Comparison of ENCODE assay signal across 23 mouse cellular contexts in genomic region chr2:20597193-20597592, GRCm38 (mm10).
DNase-seq lines count a peak whose midpoint lies in the region; ATAC-seq and TF ChIP-seq lines count a peak whose summit lies in the region.
"Had no signal": no experiment of that assay in that cellular context is flagged by ENCODE, and none has a peak within 500 bp of the region (broad histone marks: within the 10 kb centered on the region; RNA-seq: fewer than 3 reads in every experiment).

No protein-coding gene starts in this region.

- no peak for TF ChIP-seq EP300 in stomach, postnatal 0 days (optimal IDR thresholded peaks at IDR 0.05)

- no peak overlapping the region for H3K4me2 ChIP-seq in lung, embryonic 14.5 days
- no peak overlapping the region for H3K4me2 ChIP-seq in intestine, embryonic 15.5 days (replicated peaks)
- H3K4me2 ChIP-seq in stomach, postnatal 0 days (replicated peaks; ENCODE audit: low read depth): no peak overlapping the region
- H3K4me2 ChIP-seq: forebrain, embryonic 13.5 days; heart, embryonic 15.5 days; hindbrain, embryonic 14.5 days; limb, embryonic 15.5 days; midbrain, embryonic 11.5 days; neural tube, embryonic 15.5 days had no signal

- peak; percentile 17 for DNase-seq in lung, embryonic 14.5 days
- DNase-seq in lung, postnatal 4 days: no peak
- peak; percentile 32 for DNase-seq in Muller cell, postnatal 12 days (ENCODE audit: inconsistent ontology term)
- DNase-seq in stomach, postnatal 0 days (ENCODE audit: low spot score): peak; percentile 27
- DNase-seq in left cerebral cortex, adult 9 months (ENCODE audit: low spot score in 2 of 2): no peak
- no peak for DNase-seq in gastrocnemius, postnatal 25 days
- DNase-seq: cerebellum, adult 11 months; cerebellum, adult 9-11 months; gastrocnemius, postnatal 14 days; heart, postnatal 4 days; layer of hippocampus, adult 9-11 months; left cerebral cortex, postnatal 4 days; thymus, postnatal 25 days had no signal

- H3K27ac ChIP-seq in lung, embryonic 14.5 days (ENCODE audit: low read depth): no peak overlapping the region
- peak overlapping the region; percentile 28; the same call in 1 of the 2 replicates for H3K27ac ChIP-seq in intestine, embryonic 15.5 days
- peak overlapping the region; percentile 19 for H3K27ac ChIP-seq in stomach, postnatal 0 days (replicated peaks)
- H3K27ac ChIP-seq: embryonic facial prominence, embryonic 10.5 days; forebrain, embryonic 13.5 days; heart, embryonic 15.5 days; hindbrain, embryonic 14.5 days; limb, embryonic 15.5 days; liver, embryonic 14.5 days; neural tube, embryonic 15.5 days had no signal

- H3K9me3 ChIP-seq in lung, embryonic 14.5 days (ENCODE audit: low read depth, low read length): no peaks in the 10 kb centered on the region
- H3K9me3 ChIP-seq in intestine, embryonic 15.5 days: no peaks in the 10 kb centered on the region
- no peaks in the 10 kb centered on the region for H3K9me3 ChIP-seq in stomach, postnatal 0 days (ENCODE audit: control insufficient read depth, low read length)
- H3K9me3 ChIP-seq: embryonic facial prominence, embryonic 10.5 days; forebrain, embryonic 13.5 days; heart, embryonic 15.5 days; limb, embryonic 15.5 days; neural tube, embryonic 15.5 days had no signal

- WGBS in lung, embryonic 14.5 days: 43% methylated on average over 2 of the region's 2 CpGs
- WGBS in intestine, embryonic 15.5 days: 39% methylated on average over 2 of the region's 2 CpGs
- WGBS in stomach, postnatal 0 days: 30% methylated on average over 2 of the region's 2 CpGs

- H3K9ac ChIP-seq in lung, embryonic 14.5 days: no peak overlapping the region
- no peak overlapping the region for H3K9ac ChIP-seq in intestine, embryonic 15.5 days
- no peak overlapping the region for H3K9ac ChIP-seq in stomach, postnatal 0 days (ENCODE audit: low read length)
- H3K9ac ChIP-seq: forebrain, embryonic 13.5 days; heart, embryonic 15.5 days; hindbrain, embryonic 14.5 days; limb, embryonic 15.5 days; liver, embryonic 14.5 days; neural tube, embryonic 15.5 days had no signal

- no peak overlapping the region for H3K4me3 ChIP-seq in lung, embryonic 14.5 days (ENCODE audit: low read depth, low read length)
- no peak overlapping the region for H3K4me3 ChIP-seq in intestine, embryonic 15.5 days (replicated peaks)
- H3K4me3 ChIP-seq in stomach, postnatal 0 days (ENCODE audit: low read depth, low read length): no peak overlapping the region
- H3K4me3 ChIP-seq: embryonic facial prominence, embryonic 10.5 days; forebrain, embryonic 13.5 days; heart, embryonic 15.5 days; limb, embryonic 15.5 days; neural tube, embryonic 15.5 days had no signal

- no peaks in the 10 kb centered on the region for H3K36me3 ChIP-seq in lung, embryonic 14.5 days (ENCODE audit: insufficient read depth)
- no peaks in the 10 kb centered on the region for H3K36me3 ChIP-seq in intestine, embryonic 15.5 days
- H3K36me3 ChIP-seq in stomach, postnatal 0 days (ENCODE audit: control insufficient read depth, insufficient read depth, low read length): no peaks in the 10 kb centered on the region
- H3K36me3 ChIP-seq: embryonic facial prominence, embryonic 10.5 days; heart, embryonic 15.5 days; limb, embryonic 15.5 days; neural tube, embryonic 15.5 days had no signal

- no peaks in the 10 kb centered on the region for H3K27me3 ChIP-seq in lung, embryonic 14.5 days (ENCODE audit: insufficient read depth, low read length)
- H3K27me3 ChIP-seq in intestine, embryonic 15.5 days (replicated peaks): no peaks in the 10 kb centered on the region
- no peaks in the 10 kb centered on the region for H3K27me3 ChIP-seq in stomach, postnatal 0 days (ENCODE audit: control insufficient read depth, insufficient read depth, low read length)
- H3K27me3 ChIP-seq: forebrain, embryonic 13.5 days; heart, embryonic 15.5 days; limb, embryonic 15.5 days; neural tube, embryonic 15.5 days had no signal

- TF ChIP-seq CTCF in lung, embryonic 14.5 days (IDR thresholded peaks at IDR 0.05; ENCODE audit: low read depth): no peak
- TF ChIP-seq CTCF in stomach, postnatal 0 days (IDR thresholded peaks at IDR 0.05; ENCODE audit: low read depth): no peak

- H3K4me1 ChIP-seq in lung, embryonic 14.5 days (ENCODE audit: insufficient read depth): no peaks in the 10 kb centered on the region
- H3K4me1 ChIP-seq in intestine, embryonic 15.5 days (replicated peaks): peaks cover 3% of the 10 kb centered on the region; the same call in 1 of the 2 replicates
- no peaks in the 10 kb centered on the region for H3K4me1 ChIP-seq in stomach, postnatal 0 days (replicated peaks; ENCODE audit: control insufficient read depth, insufficient read depth)
- H3K4me1 ChIP-seq: limb, embryonic 15.5 days; neural tube, embryonic 15.5 days had no signal

- no peak for ATAC-seq in lung, embryonic 14.5 days (ENCODE audit: insufficient read depth)
- peak; percentile 89 for ATAC-seq in intestine, embryonic 15.5 days
- ATAC-seq in stomach, postnatal 0 days (ENCODE audit: low FRiP score, low TSS enrichment): peak; percentile 97
- ATAC-seq: forebrain, embryonic 13.5 days; inflammation-experienced regulatory T-cells, adult 6 months had no signal

Comparison
In these comparisons a context has a peak if more than half of its experiments do, and no peak if none do; other contexts are left out.
1. DNase-seq: peak in lung, embryonic 14.5 days (single experiment), Muller cell, postnatal 12 days (single experiment) and stomach, postnatal 0 days (single experiment); none in lung, postnatal 4 days (0 of 2), left cerebral cortex, adult 9 months (0 of 2) and gastrocnemius, postnatal 25 days (single experiment).